Mouse (Mus musculus) ES-CJ7 (cell line): ENCODE measurements at regions not wholly inside any gene's neighbourhood (a gene's known extent, or its start where the extent isn't known, plus 50 kb on each side); places are given as distances from the start of the nearest gene placed in this dataset.
A peak's percentile ranks its signal among the peaks of the same experiment; 100 is the strongest.

Experiments
- DNase-seq: peaks from one replicate; pipeline ENCODE4 v3.0.0; 2011; ENCODE audit warnings: low read depth, low spot score

DNA sequence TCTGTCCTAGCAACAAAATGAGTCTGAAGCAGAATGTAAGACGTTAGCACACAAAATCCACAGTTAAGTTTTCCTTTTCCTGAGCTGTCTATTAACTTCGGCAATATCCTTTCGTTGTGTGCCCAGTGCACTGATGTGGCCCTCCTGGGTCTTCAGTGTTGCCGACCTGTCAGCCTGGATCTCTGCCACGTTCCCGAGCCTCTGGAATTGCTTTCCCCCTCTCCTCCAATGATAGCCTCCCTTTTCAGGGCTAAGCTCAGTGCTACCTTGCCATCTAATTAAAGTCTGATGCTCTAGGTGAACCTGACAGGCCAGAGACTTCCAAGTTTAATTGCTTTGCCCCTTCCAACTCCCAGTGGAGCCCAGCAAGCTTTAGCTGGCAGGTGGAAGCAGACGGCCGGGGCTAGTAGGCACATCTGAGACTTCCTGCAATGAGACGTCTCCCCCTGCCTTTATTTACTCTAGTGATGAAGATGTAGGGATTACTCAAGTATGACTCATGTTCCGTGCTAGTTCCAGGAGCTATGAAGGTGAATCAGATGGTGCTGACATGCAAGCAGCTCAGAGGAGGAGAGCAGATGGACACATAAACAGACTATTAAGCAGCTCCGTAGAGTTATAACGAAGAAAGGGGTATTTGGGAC is 894.3 kb upstream of the Car8 start:
- DNase-seq = no peak

DNA sequence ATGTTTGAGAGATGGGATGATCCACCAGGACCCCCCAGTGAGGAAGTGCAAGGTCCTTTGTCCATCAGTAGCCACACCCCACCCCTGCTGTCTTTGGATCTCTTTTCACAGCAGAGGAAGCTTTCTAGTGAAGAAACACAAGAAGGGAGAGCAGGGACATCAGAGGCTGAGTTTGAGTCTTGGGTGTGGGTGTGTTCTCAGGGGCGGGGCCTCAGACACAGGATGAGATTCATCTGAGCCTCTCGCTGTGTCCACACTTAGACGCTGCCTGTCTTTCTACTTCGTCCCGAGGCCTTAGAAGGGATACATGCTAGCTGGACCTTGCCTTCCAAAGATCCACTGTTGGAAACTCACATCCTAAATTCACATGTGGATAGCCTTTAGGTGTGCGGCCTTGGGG is 893.5 kb upstream of the Car8 start:
- DNase-seq = peak; percentile 21

DNA sequence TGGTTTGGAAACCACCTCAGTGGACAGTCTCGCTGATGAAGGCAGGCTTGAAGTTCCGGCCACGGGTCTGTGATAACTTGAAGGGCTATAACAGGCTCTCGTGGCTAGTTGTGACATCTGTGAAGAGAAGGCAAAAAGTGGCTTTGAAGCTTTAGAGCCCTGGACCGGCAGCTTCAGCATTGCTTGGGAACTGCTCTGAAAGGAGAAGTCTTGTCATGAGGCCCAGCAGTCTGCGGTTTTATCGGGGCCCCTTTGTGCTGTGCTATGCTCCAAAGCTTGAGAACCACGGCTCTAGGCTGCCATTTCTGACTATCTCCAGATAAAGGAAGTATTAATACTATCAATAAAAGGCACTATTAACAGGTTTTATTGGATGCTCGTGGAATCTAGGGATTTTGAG is 892.8 kb upstream of the Car8 start:
- no peak for DNase-seq

DNA sequence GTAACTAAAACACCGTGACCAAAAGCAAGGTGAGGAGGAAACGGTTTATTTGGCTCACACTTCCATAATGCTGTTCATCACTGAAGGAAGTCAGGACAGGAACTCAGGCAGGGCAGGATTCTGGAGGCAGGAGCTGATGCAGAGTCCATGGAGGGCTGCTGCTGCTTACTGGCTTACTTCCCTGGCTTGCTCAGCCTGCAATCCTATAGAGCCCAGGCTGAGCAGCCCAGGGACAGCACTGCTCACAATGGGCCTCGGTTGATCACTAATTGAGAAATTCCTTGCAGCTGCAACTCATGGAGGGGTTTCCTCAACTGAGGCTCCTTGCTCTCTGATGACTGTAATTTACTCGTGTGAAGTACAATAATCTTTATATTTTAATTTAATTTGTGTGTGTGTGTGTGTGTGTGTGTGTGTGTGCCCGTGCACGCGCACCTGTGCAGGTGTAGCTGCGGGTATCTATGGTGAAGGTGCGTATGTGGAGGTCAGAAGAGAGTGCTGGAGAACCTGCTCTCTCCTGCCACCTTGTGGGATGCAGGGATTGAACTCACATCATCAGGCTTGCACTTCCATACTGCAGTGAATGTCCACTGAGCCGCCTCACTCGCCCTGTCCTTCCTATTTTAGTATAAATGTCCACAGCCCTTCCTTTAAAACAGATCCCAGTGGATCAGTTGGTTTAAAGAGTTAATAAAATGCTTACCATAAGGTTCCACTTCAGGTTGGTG is 886.6 kb upstream of the Car8 start:
- DNase-seq = peak; percentile 52

DNA sequence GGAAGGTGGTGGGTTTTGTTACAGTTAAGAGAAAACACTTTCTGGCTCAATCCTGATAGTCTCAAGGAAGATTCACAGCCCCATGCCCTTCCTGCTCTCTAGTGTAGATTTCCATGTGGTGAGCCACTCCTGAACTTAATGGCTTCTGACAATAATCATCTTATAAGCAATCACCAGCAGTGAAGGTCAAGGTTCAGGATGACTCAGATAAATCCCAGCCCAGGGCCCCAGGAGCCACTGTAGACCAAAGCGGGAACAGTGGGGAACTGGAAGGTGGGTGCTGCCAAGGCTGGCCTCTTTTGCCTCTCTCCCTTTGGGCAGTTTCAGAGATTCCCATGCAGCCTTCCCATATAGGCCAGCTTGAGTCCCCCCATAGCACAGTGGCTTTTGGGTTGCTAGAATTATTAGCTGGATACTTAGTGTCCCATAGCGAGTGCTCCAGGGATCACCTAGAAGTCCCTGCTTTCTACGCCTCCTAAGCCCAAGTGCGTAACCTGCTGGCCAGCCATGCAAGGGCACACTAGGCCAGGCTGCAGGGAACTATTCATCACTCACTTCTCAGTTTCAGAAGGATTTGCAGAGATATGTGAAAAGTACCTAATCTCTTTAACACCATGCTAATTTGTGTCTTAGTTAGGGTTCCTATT is 885.9 kb upstream of the Car8 start:
- no peak for DNase-seq

DNA sequence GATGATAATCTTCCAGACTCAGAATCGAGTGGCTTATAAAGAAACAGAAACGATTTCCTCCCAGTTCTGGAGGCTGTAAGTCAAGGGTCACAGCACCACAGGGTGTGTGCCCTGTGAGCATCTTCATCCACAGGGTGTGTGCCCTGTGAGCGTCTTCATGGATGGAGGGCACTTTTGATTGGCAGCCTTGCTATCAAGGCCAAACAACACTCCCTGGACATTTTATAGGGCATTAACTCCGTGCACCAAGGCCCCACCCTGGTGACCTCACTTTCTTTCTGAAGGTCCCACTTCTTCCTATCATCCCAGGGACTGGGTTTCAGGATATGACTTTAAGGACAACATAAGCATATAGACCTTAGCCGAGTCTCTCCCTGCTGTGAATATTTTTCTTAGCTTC is 885.3 kb upstream of the Car8 start:
- DNase-seq = no peak

DNA sequence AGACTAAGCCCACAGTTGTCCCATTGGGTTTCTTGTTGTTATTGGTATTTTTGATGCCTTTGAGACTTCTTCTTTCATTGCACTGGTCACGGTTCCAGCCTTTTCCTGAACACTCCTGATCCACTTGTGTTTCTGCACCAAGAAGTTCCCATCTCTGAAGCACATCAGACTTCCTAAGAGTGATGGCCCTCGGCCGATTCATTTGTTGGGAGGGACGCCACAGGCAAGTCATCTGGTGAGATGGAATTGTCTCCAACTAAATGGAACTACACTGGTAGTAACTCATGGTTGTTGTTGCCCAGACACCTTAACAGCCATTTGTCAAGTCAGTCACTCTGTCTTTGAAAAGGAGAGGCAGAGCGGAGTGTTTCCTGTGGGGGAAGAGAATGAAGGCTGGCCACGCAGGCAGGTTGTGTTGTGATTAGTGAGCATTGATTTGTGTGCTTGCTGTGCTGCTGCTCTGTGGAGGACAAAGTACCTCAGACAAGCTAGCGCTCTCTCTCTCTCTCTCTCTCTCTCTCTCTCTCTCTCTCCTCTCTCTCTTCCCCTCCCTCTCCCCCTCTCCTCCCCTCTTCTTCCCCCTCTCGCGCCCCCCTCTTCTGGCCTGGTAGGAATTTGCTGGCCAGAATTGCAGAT is 884.7 kb upstream of the Car8 start:
- no peak for DNase-seq

DNA sequence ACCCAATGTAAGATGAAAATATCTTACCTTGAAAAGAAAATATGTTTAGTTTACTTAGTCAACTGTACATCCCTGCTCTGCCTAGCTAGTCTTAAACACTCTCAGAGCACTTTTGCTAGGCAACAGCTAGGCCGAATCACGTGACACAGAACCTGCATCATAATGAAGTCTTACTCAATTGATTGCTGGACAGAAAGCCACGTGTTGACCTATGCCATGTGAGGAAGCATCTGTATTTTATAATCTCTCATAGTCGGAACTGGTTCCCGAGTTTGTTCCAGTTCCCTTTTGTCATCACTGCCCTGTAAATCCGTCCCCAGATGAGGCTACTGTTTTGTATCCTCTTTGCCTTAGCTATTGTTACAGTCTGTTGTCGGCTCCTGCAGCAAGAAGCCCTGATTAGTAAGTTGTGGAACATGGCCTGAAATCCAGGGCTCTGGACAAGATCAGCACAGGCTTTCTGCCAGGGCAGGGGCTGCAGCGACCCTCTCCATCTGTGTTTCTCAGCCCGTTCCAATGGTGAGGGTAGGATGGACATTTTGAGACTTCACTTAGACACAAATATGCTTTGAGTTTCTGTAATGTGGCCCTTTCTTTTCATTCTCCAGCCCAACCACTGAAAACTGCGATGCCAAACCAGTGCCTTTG is 883.9 kb upstream of the Car8 start:
- no peak for DNase-seq

DNA sequence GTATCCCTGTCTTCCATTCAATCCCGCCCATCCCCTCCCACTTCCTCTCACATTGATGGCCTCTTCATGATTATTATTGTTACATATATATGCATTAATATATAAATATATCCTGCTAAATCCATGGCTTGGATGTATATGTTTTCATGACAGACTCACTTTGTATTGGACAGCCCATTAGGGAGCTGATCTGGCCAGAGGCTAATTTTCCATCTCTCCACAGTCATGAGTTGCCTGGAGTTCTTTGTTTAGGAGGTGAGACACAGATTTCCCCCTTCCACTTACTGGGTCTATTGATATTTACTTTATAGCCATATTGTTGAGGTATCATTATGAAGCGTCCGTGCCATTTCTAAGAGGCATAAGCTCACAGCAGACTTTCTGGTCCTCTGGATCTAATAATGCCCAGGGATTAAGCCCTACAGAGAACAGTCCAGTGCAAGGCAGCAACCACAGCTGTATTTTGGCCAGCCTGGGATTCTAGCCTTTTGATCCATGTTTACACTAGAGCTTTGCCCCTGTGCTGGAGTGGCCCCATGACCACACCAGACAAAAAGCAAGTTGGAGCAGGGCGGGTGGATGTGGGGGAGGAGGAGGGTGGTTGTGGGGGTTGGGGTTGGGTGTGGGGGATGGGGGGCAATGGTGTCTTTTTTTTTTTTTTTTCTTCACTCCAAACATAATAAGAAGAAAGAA is 878.3 kb upstream of the Car8 start:
- DNase-seq = no peak

DNA sequence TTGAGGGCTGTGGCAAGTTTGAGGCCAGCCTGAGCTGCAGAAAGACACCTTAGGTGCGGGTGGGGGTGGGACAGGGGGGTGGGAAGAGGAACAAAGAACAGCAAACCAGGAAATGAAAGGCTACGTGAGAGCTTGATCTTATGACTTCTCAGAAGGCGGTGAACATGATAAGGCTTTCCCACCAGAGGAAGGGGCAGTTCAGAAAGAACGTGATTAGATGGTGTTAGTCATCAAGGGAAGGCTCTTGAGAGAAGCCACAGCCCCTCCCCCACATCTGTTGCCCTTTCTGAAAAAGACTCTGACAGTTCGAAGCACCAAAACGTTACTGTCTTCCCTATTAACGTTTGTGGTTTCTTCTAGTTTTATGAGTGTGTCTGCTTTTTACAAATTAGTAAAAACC is 877.0 kb upstream of the Car8 start:
- no peak for DNase-seq

DNA sequence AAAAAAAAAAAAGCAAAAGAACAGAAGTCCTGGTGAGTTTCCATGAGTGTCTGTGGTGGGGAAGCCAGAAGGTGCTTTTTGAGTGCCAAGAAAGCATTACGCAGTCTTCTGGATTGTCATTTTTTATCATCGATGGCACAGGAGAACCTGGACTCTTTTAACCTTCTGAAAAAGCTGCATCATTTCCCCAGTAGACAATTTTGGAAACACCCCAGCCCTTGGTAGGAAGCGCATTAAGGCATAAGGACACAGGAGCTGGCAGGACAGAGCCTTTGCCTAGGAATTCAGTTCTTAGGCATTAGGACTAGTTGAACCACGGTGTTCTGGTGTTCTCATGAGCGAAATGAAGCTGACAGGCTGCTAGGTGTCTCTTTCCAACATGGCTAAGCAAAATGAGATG is 875.1 kb upstream of the Car8 start:
- DNase-seq = no peak

DNA sequence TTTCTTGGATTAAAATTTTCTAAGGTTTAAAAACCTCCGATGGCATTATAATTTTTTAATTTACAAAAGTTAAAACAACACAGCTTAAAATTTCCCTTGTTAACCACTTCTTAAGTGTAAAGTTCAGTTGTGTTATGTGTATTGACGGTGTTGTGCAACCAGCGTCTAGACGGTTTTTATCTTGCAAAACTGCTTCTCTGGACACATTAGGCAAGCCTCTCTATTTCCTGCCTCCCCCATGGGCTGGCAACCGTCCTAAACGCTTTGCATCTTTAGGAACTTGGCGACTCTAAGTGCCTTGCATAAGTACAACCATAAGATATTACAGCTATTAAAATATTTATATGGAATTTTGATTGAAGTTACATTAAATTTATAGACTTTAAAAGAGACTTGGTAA is 871.5 kb upstream of the Car8 start:
- DNase-seq = no peak

DNA sequence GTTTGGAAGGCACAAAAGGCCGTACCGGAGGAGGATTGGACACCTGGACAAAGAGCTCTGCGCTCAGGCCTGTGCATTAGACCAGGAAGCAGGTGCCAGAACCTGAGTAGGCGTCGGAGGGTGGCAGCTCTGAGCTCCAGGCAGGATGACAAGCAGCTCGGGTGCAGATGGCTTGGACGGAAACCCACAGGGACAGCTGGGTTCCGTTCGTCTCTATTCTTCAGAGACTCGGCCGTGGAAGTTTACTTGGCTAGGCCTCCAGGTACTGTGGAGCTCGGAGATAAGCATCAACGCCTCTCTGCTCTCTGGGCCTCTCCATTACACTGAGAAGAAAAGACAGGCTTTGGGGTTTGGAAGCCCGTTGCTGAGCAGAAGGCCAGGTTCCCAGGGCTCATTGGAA is 868.5 kb upstream of the Car8 start:
- no peak for DNase-seq

DNA sequence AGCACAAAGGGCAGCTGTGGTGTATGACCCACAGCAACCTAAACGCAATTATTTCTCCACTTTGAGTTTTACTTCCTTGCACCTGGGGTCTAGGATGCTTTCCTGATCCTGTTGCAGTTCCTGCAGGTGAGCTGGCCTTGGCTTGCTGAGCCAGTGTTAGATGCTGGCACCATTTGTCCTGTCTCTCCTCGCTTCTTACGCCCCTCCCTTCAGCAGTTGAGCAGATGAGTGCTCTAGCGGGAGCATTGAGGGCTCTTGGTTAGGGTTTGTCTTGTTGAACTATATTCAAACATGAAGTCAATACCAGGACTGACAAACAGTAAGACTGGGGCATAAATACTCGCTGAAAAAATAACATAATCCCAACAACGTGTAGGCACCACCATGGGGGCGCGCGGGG is 867.9 kb upstream of the Car8 start:
- no peak for DNase-seq

DNA sequence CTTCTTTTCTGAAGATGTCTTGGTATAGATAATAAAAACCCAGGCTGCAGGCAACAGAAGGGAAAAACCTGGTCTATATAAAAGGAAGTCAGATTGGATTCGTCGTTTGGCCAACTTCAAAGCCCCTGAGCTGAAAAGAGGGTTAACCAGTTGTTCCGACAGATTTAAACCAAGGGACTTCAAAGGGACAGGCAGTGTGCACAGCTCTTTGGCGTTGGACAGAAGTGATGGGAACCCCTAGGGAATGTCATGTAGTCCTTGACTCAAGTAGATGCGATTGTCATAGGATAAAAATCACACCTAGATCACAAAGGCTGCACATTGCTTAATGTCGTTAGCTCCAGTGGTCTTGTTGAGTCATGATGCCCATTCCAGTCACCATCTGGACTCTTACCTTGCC is 865.8 kb upstream of the Car8 start:
- no peak for DNase-seq

DNA sequence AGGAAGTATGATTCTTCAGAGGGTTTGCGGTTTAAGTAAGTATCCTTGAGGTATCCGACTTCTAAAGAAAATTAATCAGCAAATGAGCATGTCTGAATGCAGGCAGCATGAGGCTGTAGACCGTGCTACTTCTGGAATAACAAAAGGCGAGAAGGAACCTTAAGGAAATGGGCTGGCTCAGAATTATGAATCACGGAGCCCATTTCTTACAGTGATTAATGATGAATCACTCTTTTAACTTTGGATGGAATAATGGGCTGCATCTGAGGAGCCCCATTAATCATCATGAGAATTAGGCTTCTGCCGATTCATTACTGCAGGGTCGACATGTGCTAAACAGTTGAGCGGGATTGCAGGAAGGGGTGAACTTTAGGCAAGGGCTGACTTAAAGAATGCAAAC is 865.1 kb upstream of the Car8 start:
- DNase-seq = no peak

DNA sequence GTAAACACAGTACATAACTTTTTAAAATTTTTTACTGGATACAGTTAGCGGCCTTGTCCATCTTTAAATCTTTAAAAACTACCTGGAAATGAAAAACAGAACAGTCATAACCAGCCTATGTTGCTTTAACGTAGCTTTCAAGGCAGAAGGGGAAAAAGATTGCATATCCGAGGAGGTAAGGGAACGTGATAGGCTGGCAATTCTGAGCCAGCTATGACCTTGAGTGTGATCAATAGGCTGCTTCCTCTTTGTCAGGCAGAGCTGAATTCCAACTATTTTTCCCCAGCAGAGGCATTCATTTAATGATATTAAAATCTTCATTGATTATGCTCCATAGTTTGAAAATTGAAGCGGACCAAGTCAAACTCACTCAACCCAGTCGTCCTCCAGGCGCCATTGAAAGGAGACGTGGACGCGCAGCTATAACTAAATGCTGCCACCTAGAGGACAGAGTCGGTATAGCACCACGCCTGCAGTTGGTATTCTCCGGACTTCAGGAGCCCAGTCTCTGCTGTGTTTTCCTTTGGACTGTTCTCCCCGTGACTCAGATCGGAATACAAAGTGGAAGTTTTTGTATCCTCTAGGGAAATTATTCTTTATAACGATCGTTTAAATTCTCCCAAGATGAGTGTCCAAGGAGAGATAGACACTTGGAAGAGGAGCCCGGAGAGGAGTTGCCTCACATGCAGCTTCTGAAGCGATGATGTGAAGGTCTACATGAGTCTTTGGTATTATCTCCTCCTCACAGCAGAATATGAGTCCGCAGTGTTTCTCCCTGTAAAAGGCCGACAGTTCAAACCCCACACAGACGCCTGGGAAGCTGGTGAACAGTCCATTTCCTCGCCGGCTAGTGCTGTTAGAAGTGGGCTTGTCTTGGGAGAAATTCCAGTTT is 858.2 kb upstream of the Car8 start:
- DNase-seq = peak; percentile 79

DNA sequence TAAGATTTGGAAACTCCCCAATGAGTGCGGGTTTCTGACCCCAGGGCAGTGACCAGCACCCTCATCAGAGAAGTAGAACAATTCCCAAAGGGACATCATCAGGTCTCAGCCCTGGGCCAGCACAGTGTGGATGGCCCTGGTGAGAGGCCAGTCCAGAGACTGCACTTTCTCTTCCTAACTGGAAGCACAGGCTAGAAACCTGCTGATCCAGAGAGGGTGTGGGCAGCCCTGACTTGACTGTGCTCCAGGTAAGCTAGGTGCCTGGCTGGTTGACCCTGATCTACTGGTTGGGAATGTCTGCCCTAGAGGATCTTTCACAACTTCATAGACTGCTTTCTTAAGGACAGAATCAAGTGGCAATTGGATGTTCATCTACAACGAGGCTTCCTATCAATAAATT is 857.4 kb upstream of the Car8 start:
- DNase-seq = no peak

DNA sequence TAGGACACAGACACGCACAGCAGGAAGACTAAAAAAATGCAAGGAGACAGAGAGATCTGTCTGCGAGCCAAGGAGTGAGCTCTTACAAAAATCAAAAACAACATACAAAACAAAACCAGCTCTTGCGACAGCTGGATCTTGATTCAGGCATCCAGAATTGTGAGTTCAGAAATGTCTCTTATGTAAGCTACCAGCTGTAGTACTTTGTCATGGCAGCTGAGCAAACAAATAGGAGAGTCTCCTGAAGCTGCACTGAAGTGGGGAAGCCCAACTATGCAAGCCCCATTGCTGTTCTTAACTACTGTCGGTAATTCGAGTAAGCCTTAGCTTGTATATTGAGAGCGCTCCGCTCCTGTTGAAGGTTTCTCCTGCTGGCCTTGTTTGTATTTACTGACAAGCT is 856.8 kb upstream of the Car8 start:
- no peak for DNase-seq

DNA sequence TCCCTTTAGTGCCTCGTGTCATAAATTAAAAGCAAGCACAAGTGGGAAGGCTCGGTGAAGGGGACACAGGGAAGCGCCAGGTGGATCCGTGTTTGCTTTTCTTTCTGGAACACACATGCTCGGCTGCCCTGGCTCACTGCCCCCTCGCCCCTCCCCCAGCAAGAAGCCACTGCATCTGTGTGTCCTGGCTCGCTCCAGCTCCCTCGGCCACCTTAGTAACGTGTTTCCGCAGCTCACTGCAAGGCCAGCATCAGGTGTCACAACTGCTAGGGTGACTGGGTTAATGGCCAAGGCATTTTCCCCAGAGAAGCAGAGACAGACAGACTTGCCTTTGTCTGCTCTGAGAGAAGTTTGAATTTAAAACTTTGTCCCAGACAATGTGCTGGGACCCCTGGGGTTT is 855.7 kb upstream of the Car8 start:
- no peak for DNase-seq

DNA sequence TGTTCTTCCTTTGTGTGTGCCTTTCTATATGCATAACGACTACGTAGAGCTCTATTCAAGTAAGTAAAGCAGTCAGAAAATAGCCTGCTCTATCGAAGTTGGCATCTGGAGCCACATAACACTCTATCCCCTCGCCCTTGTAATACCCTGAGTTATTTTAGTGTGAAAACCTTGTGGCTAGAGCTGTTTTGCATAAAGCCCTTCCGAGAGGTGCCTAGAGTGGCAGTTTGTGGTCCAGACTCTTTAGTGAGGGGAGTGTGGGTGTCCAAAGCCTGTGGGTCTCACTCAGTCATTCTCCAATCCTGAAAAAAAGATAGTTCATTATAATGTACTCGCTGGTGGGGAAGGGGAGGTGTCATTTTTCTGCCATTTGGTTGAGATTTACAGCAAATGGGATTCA is 855.2 kb upstream of the Car8 start:
- DNase-seq = no peak
